Mouse (Mus musculus) layer of hippocampus, adult 11-12 months (tissue): ENCODE measurements around the gene Krt6b.
"Not testable (repeated sequence)": the region's sequence is repeated elsewhere in the genome, so short reads cannot be mapped to it uniquely, and the experiment has no call there.

ENCODE experiments used
- DNase-seq: peaks from one replicate; pipeline ENCODE4 v3.0.0; 2022; ENCODE audit warnings: low spot score

Krt6b gene

DNA sequence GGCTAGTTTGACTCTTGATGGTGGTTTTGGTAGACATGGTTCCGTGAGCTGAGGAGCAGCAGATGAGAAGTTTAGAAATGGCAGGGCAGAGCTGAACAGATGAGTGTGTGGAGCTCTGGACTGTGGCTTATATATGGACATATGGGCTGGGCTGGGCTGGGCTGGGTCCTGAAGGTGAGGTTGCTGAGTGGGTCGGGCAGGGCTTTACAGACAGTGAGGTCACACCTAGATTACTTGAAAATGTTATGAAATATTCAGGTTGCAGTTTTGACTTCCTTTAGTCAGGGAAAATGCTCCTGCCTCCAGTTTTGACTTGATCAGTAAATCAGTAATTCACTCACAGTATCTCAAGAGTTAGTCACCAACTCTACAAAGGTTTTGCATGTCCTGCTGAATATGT is at the start of gene Krt6b:
Gene Krt6b (minus strand): TSS at position 101 of the 400 bp plus-strand sequence.
- DNase-seq, result no peak

DNA sequence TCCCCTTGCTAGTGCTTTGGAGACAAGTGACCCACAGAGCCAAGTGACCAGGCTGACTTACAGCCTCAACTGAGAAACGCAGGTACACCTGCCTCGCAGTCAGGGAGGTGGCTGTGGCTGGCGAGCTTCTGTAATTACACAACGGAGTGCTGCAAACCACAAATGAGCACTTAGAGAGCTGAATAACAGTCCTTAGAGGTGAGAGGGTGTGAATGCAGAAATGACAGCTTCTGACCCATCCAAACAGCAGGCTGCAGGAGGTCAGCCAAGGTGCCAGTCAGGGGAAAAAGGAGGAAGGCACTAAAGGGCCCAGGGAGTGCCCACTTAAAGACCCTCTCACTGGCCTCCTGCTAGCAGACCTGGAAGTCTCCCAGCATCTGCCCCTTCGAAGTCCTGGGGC is 44.6 kb upstream of the Krt6b start:
- DNase-seq, result no peak

DNA sequence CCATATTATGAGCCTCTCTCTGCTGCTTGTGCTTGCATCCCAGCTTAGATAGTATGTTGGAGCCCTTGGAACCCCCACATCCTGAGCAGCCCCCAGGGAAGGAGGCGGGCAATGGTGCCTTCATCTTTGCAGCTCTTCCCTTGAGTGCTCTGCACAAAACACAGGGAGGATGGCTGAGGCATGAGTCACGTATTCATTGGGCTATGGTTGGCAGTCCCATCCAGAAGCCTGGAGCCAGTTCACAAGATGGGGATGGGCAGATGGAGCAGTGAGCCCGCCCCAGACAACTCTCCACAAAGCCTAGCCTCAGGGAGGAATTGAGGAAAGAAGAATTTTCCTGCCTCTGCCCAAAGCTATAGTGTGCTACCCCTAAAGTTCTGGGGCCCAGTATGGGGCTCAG is 35.7 kb upstream of the Krt6b start:
- no peak for DNase-seq

GRCm38 (mm10) chr15:101714356-101714755 is 34.3 kb upstream of the Krt6b start:
- no peak for DNase-seq

GRCm38 (mm10) chr15:101713731-101714130 is 33.6 kb upstream of the Krt6b start:
- DNase-seq, result no peak

DNA sequence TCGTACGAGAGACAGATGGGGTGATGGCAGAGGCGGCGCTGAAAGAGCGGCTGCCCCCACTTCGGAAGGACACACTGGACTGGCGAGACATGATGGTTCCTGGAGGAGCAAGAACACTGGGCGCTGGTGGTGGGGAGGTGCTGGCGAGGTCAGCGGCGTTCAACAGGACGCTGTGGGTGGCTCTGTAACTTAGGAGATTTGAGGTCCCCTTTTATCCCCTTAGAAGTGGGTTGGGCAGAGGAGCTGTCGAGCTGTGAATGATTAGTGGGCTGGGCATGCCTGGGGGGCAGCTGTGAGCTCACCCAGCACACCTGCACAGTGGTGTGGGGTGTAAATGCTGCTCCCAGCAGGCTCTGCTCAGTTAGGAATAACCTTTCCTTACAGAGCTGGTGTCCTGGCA is 32.6 kb upstream of the Krt6b start, which contains the start of gene Krt5:
Gene Krt5 (minus strand): TSS at position 179 of the 400 bp plus-strand sequence.
- DNase-seq, result no peak

- no peak for DNase-seq
These were observed 28.6 kb upstream of the Krt6b start for GRCm38 (mm10) chr15:101708683-101709082.

DNA sequence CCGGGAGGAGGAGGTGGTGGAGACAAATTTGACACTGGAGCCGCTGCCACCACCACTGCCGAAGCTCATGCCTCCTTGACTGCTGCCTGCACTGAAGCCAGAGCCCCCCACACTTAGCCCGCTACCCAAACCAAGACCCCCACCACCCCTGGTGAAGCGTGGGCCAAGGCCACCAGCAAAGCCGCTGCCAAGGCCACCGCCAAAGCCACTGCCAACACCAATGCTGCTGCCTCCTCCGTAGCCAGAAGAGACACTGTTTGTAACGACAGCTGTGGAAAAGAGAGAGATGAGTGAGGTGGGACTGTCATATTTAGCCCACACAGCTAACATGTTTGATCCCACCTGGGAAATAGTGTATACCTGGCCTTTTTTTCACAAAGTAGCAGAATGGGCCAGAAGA is 27.4 kb upstream of the Krt6b start:
- no peak for DNase-seq

- peak; percentile 7 for DNase-seq
These were observed 24.0 kb upstream of the Krt6b start for GRCm38 (mm10) chr15:101704066-101704465.

DNA sequence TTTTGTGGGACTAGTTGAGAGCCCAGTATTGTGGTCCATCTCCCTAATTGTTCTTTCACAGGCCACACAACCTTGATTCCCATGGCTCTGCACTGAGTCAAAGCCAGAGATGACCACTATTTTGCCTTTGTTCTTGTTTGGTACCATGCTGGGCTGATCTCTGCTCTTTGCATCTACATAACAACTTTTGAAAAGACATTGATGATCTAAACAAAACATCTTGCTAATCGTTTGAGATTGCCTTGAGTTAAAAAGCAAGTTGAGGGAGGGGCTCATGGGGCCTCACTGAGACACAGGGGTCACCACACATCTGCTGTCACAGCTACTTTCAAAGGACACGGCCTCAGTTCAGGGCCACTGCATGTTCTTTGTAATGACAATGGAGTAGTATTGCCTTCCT is 22.3 kb upstream of the Krt6b start:
- no peak for DNase-seq

GRCm38 (mm10) chr15:101699866-101700265 is 19.8 kb upstream of the Krt6b start:
- no peak for DNase-seq

DNA sequence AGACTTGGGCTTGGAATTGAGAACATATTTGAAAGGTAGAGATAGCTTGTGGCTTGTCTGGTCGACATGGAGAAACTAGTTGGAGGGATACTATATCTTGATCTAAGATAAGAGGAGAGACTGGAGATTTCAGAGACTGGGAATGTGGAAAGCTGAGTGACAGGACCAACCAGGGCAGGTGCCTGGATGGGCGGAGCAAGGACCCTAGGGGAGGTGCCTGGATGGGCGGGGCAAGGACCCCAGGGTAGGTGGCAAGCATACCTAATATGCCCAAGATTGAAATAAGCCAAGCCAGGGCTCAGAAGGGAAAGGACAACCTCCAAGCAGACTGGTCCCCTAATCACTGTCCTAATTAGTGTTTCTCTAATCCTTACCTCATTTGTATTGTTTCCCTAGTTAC is 19.1 kb upstream of the Krt6b start:
- DNase-seq, result no peak

GRCm38 (mm10) chr15:101697326-101698188 is 17.5 kb upstream of the Krt6b start:
- DNase-seq, result no peak

GRCm38 (mm10) chr15:101694207-101694606 is 14.1 kb upstream of the Krt6b start, which contains the start of gene Krt6a:
TSS of gene Krt6a (minus strand) at chr15:101694307.
- no peak for DNase-seq

DNA sequence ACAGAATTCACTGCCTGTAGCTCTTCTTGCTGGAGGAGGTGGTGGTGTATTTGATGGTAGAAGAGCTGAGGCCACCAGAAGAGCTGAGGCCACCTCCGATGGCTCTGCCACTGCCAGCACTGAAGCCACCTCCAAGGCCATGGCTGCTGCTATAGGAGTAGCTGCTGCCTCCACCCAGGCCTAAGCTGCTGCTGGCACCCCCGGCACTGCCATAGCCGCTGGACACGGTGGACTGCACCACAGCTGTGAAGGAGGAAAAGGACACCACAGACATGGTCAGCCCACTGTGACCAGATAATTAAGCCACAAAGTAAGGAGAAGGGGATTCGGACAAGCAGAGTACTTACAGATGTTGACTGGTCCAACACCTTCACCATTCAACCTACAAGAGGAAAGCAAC is 10.4 kb upstream of the Krt6b start:
- not testable (repeated sequence) for DNase-seq

DNA sequence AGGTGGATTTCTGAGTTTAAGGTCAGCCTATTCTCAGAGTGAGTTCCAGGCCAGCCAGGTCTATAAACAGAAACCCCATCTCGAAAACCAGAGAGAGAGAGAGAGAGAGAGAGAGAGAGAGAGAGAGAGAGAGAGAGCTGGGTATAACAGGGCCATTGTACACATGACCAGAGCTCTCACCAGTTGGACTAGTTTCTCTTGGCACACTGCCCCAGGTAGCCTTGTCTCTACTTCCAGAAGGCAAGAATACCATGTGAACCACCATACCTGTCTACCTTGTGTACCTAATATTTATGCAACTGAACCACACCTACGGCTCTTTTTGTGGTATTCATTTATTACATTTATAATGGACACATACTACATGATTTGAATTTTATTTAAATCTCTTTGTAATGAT is 8.1 kb upstream of the Krt6b start:
- no peak for DNase-seq

DNA sequence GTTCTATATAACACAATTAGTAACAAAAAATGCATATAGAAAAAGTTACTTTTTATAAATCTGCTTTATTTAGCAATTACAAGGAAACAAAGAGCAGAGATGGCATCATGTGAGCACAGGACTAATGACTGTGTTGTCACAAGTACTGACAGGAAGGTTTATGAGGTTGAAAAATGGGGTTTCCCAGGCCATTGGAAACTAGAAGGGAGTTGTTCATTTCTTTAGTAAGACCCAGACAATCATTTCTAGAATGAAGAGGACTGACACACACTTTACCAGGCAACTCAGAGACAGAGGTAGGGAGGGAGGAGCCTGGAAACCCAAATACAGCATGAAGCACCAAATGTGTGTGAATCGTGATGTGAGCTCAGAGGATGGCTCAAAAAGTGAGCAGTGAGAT is 4.1 kb downstream of the Krt6b start:
- no peak for DNase-seq

GRCm38 (mm10) chr15:101652736-101653265 is 27.3 kb downstream of the Krt6b start:
- no peak for DNase-seq

GRCm38 (mm10) chr15:101647280-101647679 is 32.8 kb downstream of the Krt6b start, which contains the start of gene Gm5478:
TSS of gene Gm5478 (minus strand) at chr15:101647380.
- no peak for DNase-seq

GRCm38 (mm10) chr15:101627884-101628283 is 52.2 kb downstream of the Krt6b start, which contains the start of gene Gm5414:
TSS of gene Gm5414 (minus strand) at chr15:101628188.
- DNase-seq, result no peak
